Mouse (Mus musculus): ENCODE results near the gene Bdkrb2. TPM values are rescaled to one million over a fixed set of nuclear protein-coding genes. Genes with fewer than 3 reads are reported as not detected.

Gene Bdkrb2
- polyA plus RNA-seq, 1 experiment, result not detected

- Histone ChIP-seq H3K4me1 (ENCODE audit: control insufficient read depth, insufficient read depth, insufficient read length, low read length) (peaks cover 11% of the 10 kb centered on the region), H3K27ac (replicated peaks; ENCODE audit: low read depth, low read length) (no peak overlapping the region), H3K4me3 (ENCODE audit: insufficient read depth, low read depth, low read length) (no peak overlapping the region)
Observed at GRCm38 (mm10) chr12:105541590-105542402, 21.2 kb upstream of the Bdkrb2 start.

- Histone ChIP-seq H3K4me1 (ENCODE audit: control insufficient read depth, insufficient read depth, insufficient read length, low read length) (peaks cover 15% of the 10 kb centered on the region), H3K27ac (replicated peaks; ENCODE audit: low read depth, low read length) (no peak overlapping the region), H3K4me3 (ENCODE audit: insufficient read depth, low read depth, low read length) (no peak overlapping the region)
Observed at GRCm38 (mm10) chr12:105542513-105542912, 20.5 kb upstream of the Bdkrb2 start.

- Histone ChIP-seq H3K4me3 (ENCODE audit: insufficient read depth, low read depth, low read length) (no peak overlapping the region), H3K4me1 (ENCODE audit: control insufficient read depth, insufficient read depth, insufficient read length, low read length) (peaks cover 16% of the 10 kb centered on the region), H3K27ac (replicated peaks; ENCODE audit: low read depth, low read length) (no peak overlapping the region)
Observed at GRCm38 (mm10) chr12:105543176-105543575, 19.9 kb upstream of the Bdkrb2 start.

GRCm38 (mm10) chr12:105543751-105544150 lies 19.3 kb upstream of the Bdkrb2 start:
- peaks cover 16% of the 10 kb centered on the region for H3K4me1 ChIP-seq (ENCODE audit: control insufficient read depth, insufficient read depth, insufficient read length, low read length)
- no peak overlapping the region for H3K27ac ChIP-seq (replicated peaks; ENCODE audit: low read depth, low read length)
- no peak overlapping the region for H3K4me3 ChIP-seq (ENCODE audit: insufficient read depth, low read depth, low read length)

GRCm38 (mm10) chr12:105544872-105545271 lies 18.2 kb upstream of the Bdkrb2 start:
- no peak overlapping the region for H3K4me3 ChIP-seq (ENCODE audit: insufficient read depth, low read depth, low read length)
- peaks cover 16% of the 10 kb centered on the region for H3K4me1 ChIP-seq (ENCODE audit: control insufficient read depth, insufficient read depth, insufficient read length, low read length)
- H3K27ac ChIP-seq (replicated peaks; ENCODE audit: low read depth, low read length), result no peak overlapping the region

- H3K27ac ChIP-seq (replicated peaks; ENCODE audit: low read depth, low read length), result no peak overlapping the region
- peaks cover 16% of the 10 kb centered on the region for H3K4me1 ChIP-seq (ENCODE audit: control insufficient read depth, insufficient read depth, insufficient read length, low read length)
- H3K4me3 ChIP-seq (ENCODE audit: insufficient read depth, low read depth, low read length), result no peak overlapping the region
Observed at GRCm38 (mm10) chr12:105545696-105546435, 17.2 kb upstream of the Bdkrb2 start.

- Histone ChIP-seq H3K27ac (replicated peaks; ENCODE audit: low read depth, low read length) (no peak overlapping the region), H3K4me1 (ENCODE audit: control insufficient read depth, insufficient read depth, insufficient read length, low read length) (peaks cover 16% of the 10 kb centered on the region), H3K4me3 (ENCODE audit: insufficient read depth, low read depth, low read length) (no peak overlapping the region)
Observed at GRCm38 (mm10) chr12:105546538-105546937, 16.5 kb upstream of the Bdkrb2 start.

GRCm38 (mm10) chr12:105547151-105547550 lies 15.9 kb upstream of the Bdkrb2 start:
- Histone ChIP-seq H3K4me3 (ENCODE audit: insufficient read depth, low read depth, low read length) (no peak overlapping the region), H3K27ac (replicated peaks; ENCODE audit: low read depth, low read length) (no peak overlapping the region), H3K4me1 (ENCODE audit: control insufficient read depth, insufficient read depth, insufficient read length, low read length) (peaks cover 16% of the 10 kb centered on the region)

- Histone ChIP-seq H3K4me3 (ENCODE audit: insufficient read depth, low read depth, low read length) (no peak overlapping the region), H3K27ac (replicated peaks; ENCODE audit: low read depth, low read length) (no peak overlapping the region), H3K4me1 (ENCODE audit: control insufficient read depth, insufficient read depth, insufficient read length, low read length) (peaks cover 16% of the 10 kb centered on the region)
Observed at GRCm38 (mm10) chr12:105548001-105548400, 15.0 kb upstream of the Bdkrb2 start.

- Histone ChIP-seq H3K4me1 (ENCODE audit: control insufficient read depth, insufficient read depth, insufficient read length, low read length) (peaks cover 14% of the 10 kb centered on the region), H3K4me3 (ENCODE audit: insufficient read depth, low read depth, low read length) (no peak overlapping the region)
Observed at GRCm38 (mm10) chr12:105548881-105549280, 14.1 kb upstream of the Bdkrb2 start.

GRCm38 (mm10) chr12:105549835-105550802 lies 12.9 kb upstream of the Bdkrb2 start:
- Histone ChIP-seq H3K4me3 (ENCODE audit: insufficient read depth, low read depth, low read length) (no peak overlapping the region), H3K4me1 (ENCODE audit: control insufficient read depth, insufficient read depth, insufficient read length, low read length) (peaks cover 13% of the 10 kb centered on the region), H3K27ac (replicated peaks; ENCODE audit: low read depth, low read length) (no peak overlapping the region)

More at GRCm38 (mm10) chr12:105548881-105549280, 14.1 kb upstream of the Bdkrb2 start:
- no peak overlapping the region for H3K27ac ChIP-seq (replicated peaks; ENCODE audit: low read depth, low read length)

- H3K27ac ChIP-seq (replicated peaks; ENCODE audit: low read depth, low read length), result no peak overlapping the region
- H3K4me1 ChIP-seq (ENCODE audit: control insufficient read depth, insufficient read depth, insufficient read length, low read length), result peaks cover 4% of the 10 kb centered on the region; the same call in 1 of the 2 replicates
Observed at GRCm38 (mm10) chr12:105551551-105551989, 11.5 kb upstream of the Bdkrb2 start.

GRCm38 (mm10) chr12:105554151-105554772 lies 8.8 kb upstream of the Bdkrb2 start:
- Histone ChIP-seq H3K4me1 (ENCODE audit: control insufficient read depth, insufficient read depth, insufficient read length, low read length) (no peaks in the 10 kb centered on the region; the same call in 1 of the 2 replicates), H3K27ac (replicated peaks; ENCODE audit: low read depth, low read length) (no peak overlapping the region), H3K4me3 (ENCODE audit: insufficient read depth, low read depth, low read length) (no peak overlapping the region)

More at GRCm38 (mm10) chr12:105551551-105551989, 11.5 kb upstream of the Bdkrb2 start:
- H3K4me3 ChIP-seq (ENCODE audit: insufficient read depth, low read depth, low read length), result no peak overlapping the region

- Histone ChIP-seq H3K4me1 (ENCODE audit: control insufficient read depth, insufficient read depth, insufficient read length, low read length) (no peaks in the 10 kb centered on the region; the same call in 1 of the 2 replicates), H3K27ac (replicated peaks; ENCODE audit: low read depth, low read length) (no peak overlapping the region), H3K4me3 (ENCODE audit: insufficient read depth, low read depth, low read length) (no peak overlapping the region)
Observed at GRCm38 (mm10) chr12:105555172-105555571, 7.9 kb upstream of the Bdkrb2 start.
